Mouse (Mus musculus) MEL (cell line): ENCODE measurements around the gene Klf9. TPM values are rescaled to one million over a fixed set of nuclear protein-coding genes. Genes with fewer than 3 reads are reported as not detected.

Source experiments
- DNase-seq: peaks from one replicate; pipeline ENCODE4 v3.0.0; 2011; ENCODE audit warnings: low read depth, low spot score
- H3K27ac ChIP-seq: 2 replicates; pipeline ENCODE4 v1.5.1; 2012; ENCODE audit warnings: low read depth, mild to moderate bottlenecking, control low read depth, low read length, moderate library complexity; ENCODE audit not compliant: control insufficient read depth
- H3K27me3 ChIP-seq, 2 experiments: fragments of 150-350 bp in 1 of 2; sonication (generic) in 1 of 2; 2 replicates each; pipeline ENCODE4 v1.6.1; 2012; ENCODE audit warnings: low read length in 2 of 2, mild to moderate bottlenecking in 2 of 2, improper control_type of control experiment in 1 of 2, moderate library complexity in 1 of 2; ENCODE audit not compliant: insufficient read depth in 2 of 2, control insufficient read depth in 1 of 2
- H3K36me3 ChIP-seq, 2 experiments: 2 replicates each; pipeline ENCODE4 v1.6.1; 2012 to 2014; ENCODE audit warnings: low read length in 2 of 2, improper control_type of control experiment in 1 of 2, inconsistent platforms in 1 of 2, mild to moderate bottlenecking in 1 of 2; ENCODE audit not compliant: insufficient read depth in 2 of 2, control insufficient read depth in 1 of 2
- H3K4me1 ChIP-seq, 2 experiments: fragments of 150-350 bp in 1 of 2; sonication (generic) in 1 of 2; 2 replicates each; pipeline ENCODE4 v1.6.1; 2012; ENCODE audit warnings: low read length in 2 of 2, improper control_type of control experiment in 1 of 2, mild to moderate bottlenecking in 1 of 2; ENCODE audit not compliant: insufficient read depth in 2 of 2, control insufficient read depth in 1 of 2
- H3K4me3 ChIP-seq, 2 experiments: fragments of 150-350 bp in 1 of 2; sonication (generic) in 1 of 2; 2 replicates each; pipeline ENCODE4 v1.5.1; 2012; ENCODE audit warnings: low read depth in 2 of 2, low read length in 2 of 2, mild to moderate bottlenecking in 2 of 2, moderate library complexity in 2 of 2, control low read depth in 1 of 2, improper control_type of control experiment in 1 of 2; ENCODE audit not compliant: control insufficient read depth in 1 of 2, insufficient read depth in 1 of 2
- H3K79me2 ChIP-seq: 2 replicates; pipeline ENCODE4 v1.6.1; 2012; ENCODE audit warnings: mild to moderate bottlenecking, low read length, moderate library complexity; ENCODE audit not compliant: control insufficient read depth, poor library complexity, insufficient read depth
- H3K9ac ChIP-seq: 2 replicates; pipeline ENCODE4 v1.6.1; 2012; ENCODE audit warnings: low read depth, mild to moderate bottlenecking, control low read depth, low read length, moderate library complexity; ENCODE audit not compliant: control insufficient read depth, poor library complexity, severe bottlenecking
- H3K9me3 ChIP-seq: fragments of 150-350 bp; sonication (generic); replicated peaks from 2 replicates; pipeline ENCODE4 v1.6.1; 2012; ENCODE audit warnings: mild to moderate bottlenecking, low read length, improper control_type of control experiment, moderate library complexity; ENCODE audit not compliant: insufficient read depth
- ELF1 ChIP-seq: IDR thresholded peaks from 2 replicates; pipeline ENCODE4 v1.6.1; 2014; ENCODE audit warnings: low read depth, mild to moderate bottlenecking, inconsistent platforms, low read length, improper control_type of control experiment, moderate library complexity
- EP300 ChIP-seq, 2 experiments: IDR thresholded peaks; 2 replicates each; pipeline ENCODE4 v1.6.1; 2011; ENCODE audit warnings: improper control_type of control experiment in 2 of 2, low read length in 2 of 2, low read depth in 1 of 2, mild to moderate bottlenecking in 1 of 2
- ETS1 ChIP-seq: IDR thresholded peaks from 2 replicates; pipeline ENCODE4 v1.6.1; 2012; ENCODE audit warnings: low read depth, mild to moderate bottlenecking, inconsistent platforms, low read length, improper control_type of control experiment, moderate library complexity
- GABPA ChIP-seq: IDR thresholded peaks from 2 replicates; pipeline ENCODE4 v1.6.1; 2012; ENCODE audit warnings: low read depth, mild to moderate bottlenecking, inconsistent platforms, low read length, improper control_type of control experiment, moderate library complexity
- HCFC1 ChIP-seq: IDR thresholded peaks from 2 replicates; pipeline ENCODE4 v1.6.1; 2012; ENCODE audit warnings: low read depth, mild to moderate bottlenecking, inconsistent platforms, low read length, improper control_type of control experiment, moderate library complexity
- KAT2A ChIP-seq: conservative IDR thresholded peaks from 2 replicates; pipeline ENCODE4 v1.6.1; 2012; ENCODE audit warnings: low read depth, low read length, improper control_type of control experiment, inconsistent platforms
- MAFK ChIP-seq: IDR thresholded peaks from 2 replicates; pipeline ENCODE4 v1.6.1; 2011; ENCODE audit warnings: low read depth, mild to moderate bottlenecking, low read length, improper control_type of control experiment, borderline replicate concordance
- MYB ChIP-seq: IDR thresholded peaks from 2 replicates; pipeline ENCODE4 v1.6.1; 2011; ENCODE audit warnings: mild to moderate bottlenecking, low read depth, low read length, improper control_type of control experiment
- MYC ChIP-seq: IDR thresholded peaks from 2 replicates; pipeline ENCODE4 v1.6.1; 2011; ENCODE audit warnings: low read depth, mild to moderate bottlenecking, low read length, improper control_type of control experiment, moderate library complexity
- NRF1 ChIP-seq: IDR thresholded peaks from 2 replicates; pipeline ENCODE4 v1.6.1; 2014; ENCODE audit warnings: low read depth, mild to moderate bottlenecking, inconsistent platforms, low read length, improper control_type of control experiment, moderate library complexity; ENCODE audit not compliant: poor library complexity, insufficient read depth, severe bottlenecking
- POLR2A ChIP-seq, 2 experiments: IDR thresholded peaks; 2 replicates each; pipeline ENCODE4 v1.6.1; 2011 to 2012; ENCODE audit warnings: low read length in 2 of 2, mild to moderate bottlenecking in 2 of 2, control low read depth in 1 of 2, improper control_type of control experiment in 1 of 2, low read depth in 1 of 2, moderate library complexity in 1 of 2; ENCODE audit not compliant: control insufficient read depth in 1 of 2, insufficient read depth in 1 of 2, poor library complexity in 1 of 2
- POLR2AphosphoS5 ChIP-seq: IDR thresholded peaks from 2 replicates; pipeline ENCODE4 v1.6.1; 2012; ENCODE audit warnings: low read depth, borderline replicate concordance, mild to moderate bottlenecking, inconsistent platforms, low read length, moderate library complexity, mixed read lengths
- RAD21 ChIP-seq: IDR thresholded peaks from 2 replicates; pipeline ENCODE4 v1.6.1; 2011; ENCODE audit warnings: mild to moderate bottlenecking, low read depth, low read length, improper control_type of control experiment
- TAL1 ChIP-seq: IDR thresholded peaks from 2 replicates; pipeline ENCODE4 v1.6.1; 2012; ENCODE audit warnings: mild to moderate bottlenecking, inconsistent platforms, low read length, moderate library complexity, mixed read lengths
- TBP ChIP-seq: IDR thresholded peaks from 2 replicates; pipeline ENCODE4 v1.8.0; 2011; ENCODE audit warnings: low read depth, low read length, improper control_type of control experiment
- UBTF ChIP-seq: IDR thresholded peaks from 2 replicates; pipeline ENCODE4 v1.6.1; 2012; ENCODE audit warnings: low read depth, mild to moderate bottlenecking, inconsistent platforms, low read length, improper control_type of control experiment, moderate library complexity, borderline replicate concordance; ENCODE audit not compliant: insufficient read depth
- ZC3H11A ChIP-seq: IDR thresholded peaks from 2 replicates; pipeline ENCODE4 v1.6.1; 2012; ENCODE audit warnings: low read depth, mild to moderate bottlenecking, inconsistent platforms, low read length, improper control_type of control experiment
- ZKSCAN1 ChIP-seq: IDR thresholded peaks from 2 replicates; pipeline ENCODE4 v1.6.1; 2012; ENCODE audit warnings: low read depth, mild to moderate bottlenecking, inconsistent platforms, low read length, improper control_type of control experiment, moderate library complexity
- ZNF384 ChIP-seq: IDR thresholded peaks from 2 replicates; pipeline ENCODE4 v1.6.1; 2012; ENCODE audit warnings: low read depth, mild to moderate bottlenecking, inconsistent platforms, low read length, improper control_type of control experiment
- polyA plus RNA-seq, 2 experiments: library from polyadenylated mRNA; stranded (reverse) in 1 of 2; unstranded in 1 of 2; fragments of >175 nt in 1 of 2; fragments of >200 nt in 1 of 2; gene quantifications; 2 replicates each; pipeline versions ENCODE4 v1.2.1 to v1.2.4; 2012; ENCODE audit warnings: low replicate concordance in 2 of 2, low read depth in 1 of 2; ENCODE audit not compliant: insufficient read length in 2 of 2, insufficient read depth in 1 of 2, missing spikeins in 1 of 2
- total RNA-seq: library from RNA; depleted of rRNA; stranded (reverse); fragments of 300-350 nt; gene quantifications from 2 replicates; pipeline ENCODE4 v1.2.3, GENCODE M21; 2012

Klf9 gene
- total and polyA plus RNA-seq, 3 experiments: 0.01 TPM; not detected in 2

DNA sequence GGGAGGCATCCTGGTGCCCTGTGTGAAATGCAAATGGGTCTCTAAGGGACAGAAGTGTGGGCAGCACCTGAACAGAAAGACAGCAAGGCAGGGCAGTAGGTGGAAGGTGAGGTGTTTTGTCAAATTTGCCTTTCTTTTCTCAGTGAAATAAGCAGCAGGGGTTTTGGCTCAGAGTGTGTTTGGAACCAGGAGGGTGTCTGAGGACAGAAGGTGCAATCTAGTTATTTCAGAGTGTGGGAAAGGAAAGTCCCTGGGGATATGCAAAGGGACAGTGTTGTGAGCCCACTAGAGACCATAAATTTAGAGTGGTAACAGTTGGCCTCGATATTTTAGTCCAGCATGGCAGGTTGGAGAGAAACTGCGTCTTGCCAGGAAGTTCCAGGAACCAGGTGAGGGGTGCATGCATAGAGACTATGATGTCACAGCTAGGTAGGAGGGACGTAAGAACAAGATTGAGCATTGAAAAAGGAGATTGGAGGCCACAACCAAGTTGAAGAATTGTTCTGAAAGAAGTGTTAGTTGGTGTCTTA, 8.9 kb upstream of the Klf9 start:
- Histone ChIP-seq H3K9ac (no peak overlapping the region), H3K4me1 (no peaks in the 10 kb centered on the region), H3K36me3 (no peaks in the 10 kb centered on the region), H3K27ac (no peak overlapping the region), H3K79me2 (no peaks in the 10 kb centered on the region), H3K4me3 (no peak overlapping the region), H3K27me3 (no peaks in the 10 kb centered on the region), H3K9me3 (no peaks in the 10 kb centered on the region)
- no peak for DNase-seq
- no peak for TF ChIP-seq HCFC1
- TF ChIP-seq TAL1: no peak
- TF ChIP-seq MYB: no peak
- TF ChIP-seq MYC: no peak

- Histone ChIP-seq H3K27me3 (no peaks in the 10 kb centered on the region), H3K36me3 (no peaks in the 10 kb centered on the region), H3K27ac (no peak overlapping the region), H3K9me3 (no peaks in the 10 kb centered on the region), H3K4me1 (no peaks in the 10 kb centered on the region), H3K4me3 (no peak overlapping the region), H3K9ac (no peak overlapping the region), H3K79me2 (no peaks in the 10 kb centered on the region)
- no peak for DNase-seq
- TF ChIP-seq UBTF: no peak
- TF ChIP-seq EP300 (IDR thresholded peaks at IDR 0.05; ENCODE audit: low read depth in 1 of 2, low read length in 2 of 2): no peak
- no peak for TF ChIP-seq KAT2A
- no peak for TF ChIP-seq ZKSCAN1
- TF ChIP-seq GABPA: no peak
- TF ChIP-seq POLR2AphosphoS5: no peak
- TF ChIP-seq ZNF384: no peak
- no peak for TF ChIP-seq ZC3H11A
- TF ChIP-seq TBP: no peak
- TF ChIP-seq ELF1: no peak
- no peak for TF ChIP-seq MAFK
- TF ChIP-seq RAD21: no peak
- TF ChIP-seq ETS1: no peak
- no peak for TF ChIP-seq NRF1
- TF ChIP-seq POLR2A (IDR thresholded peaks at IDR 0.05; ENCODE audit: control insufficient read depth in 1 of 2, insufficient read depth in 1 of 2, low read depth in 1 of 2, low read length in 2 of 2, poor library complexity in 1 of 2): no peak
- TF ChIP-seq MYB: no peak
Measured at GRCm38 (mm10) chr19:23132720-23133426, 8.2 kb upstream of the Klf9 start.
